Mouse (Mus musculus): ENCODE measurements around the gene Sdsl.

The Sdsl gene

DNA sequence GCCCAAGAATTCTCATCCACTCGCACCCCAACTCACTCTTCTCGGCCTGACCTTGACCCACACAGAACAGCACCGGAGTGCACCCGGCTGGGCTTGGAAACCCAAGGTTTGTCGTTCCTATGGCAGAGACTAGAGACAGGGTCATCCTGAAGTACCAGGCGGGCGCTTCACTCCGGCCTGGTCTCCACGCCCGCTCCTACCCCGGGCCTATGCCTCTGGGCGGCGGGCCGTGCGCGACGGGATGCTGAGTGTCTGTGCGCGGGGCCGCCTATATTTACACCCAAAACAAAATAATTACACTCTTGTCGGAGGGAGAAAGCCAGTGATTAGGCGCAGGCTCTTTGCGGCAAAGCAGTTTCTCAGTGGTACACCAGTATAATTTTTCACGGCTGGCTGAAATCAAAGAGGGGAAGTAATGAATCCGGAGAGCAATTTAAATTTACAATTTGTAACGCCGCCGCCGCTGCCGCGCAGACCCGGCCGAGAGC lies 45.1 kb downstream of the Sdsl start:
- DNase-seq, result no peak

DNA sequence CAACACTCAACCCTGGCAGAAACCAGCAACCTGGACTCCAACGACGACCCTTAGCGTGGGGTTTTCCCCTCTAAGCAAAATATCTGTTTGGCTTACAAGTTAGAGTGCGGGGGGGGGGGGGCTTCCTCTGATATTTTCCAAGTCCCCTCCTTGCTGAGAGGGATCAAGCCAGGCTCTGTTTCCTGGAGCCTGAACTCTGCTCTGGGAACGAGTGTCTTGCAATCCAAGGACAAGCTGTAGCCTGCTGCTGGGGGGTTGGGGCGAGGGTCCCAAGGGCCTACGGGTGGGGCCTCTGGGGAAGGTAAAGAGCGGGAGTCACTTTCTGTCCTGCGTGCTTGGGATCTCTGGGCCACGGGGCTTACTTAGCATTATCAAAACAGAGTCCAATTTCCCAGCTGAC lies 46.0 kb downstream of the Sdsl start:
- DNase-seq, result no peak

DNA sequence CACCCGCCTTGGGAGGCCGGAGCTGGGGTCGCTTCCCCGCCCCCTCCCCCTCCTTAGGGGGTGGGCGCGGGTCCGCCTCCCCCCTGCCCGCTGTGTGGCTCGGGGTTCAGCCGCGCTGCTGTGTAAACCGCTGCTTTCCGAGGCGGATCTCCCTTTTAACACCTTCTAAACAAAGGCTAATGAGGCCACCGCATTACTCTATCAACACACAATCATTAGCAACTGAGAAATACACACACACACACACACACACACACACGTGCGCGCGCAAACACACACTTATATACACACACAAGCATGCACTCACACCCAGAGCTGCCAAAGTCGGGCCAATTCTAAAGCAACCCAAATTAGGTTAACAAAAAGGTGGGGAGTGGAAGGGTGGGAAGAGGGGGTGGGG lies 46.9 kb downstream of the Sdsl start:
- no peak for DNase-seq

DNA sequence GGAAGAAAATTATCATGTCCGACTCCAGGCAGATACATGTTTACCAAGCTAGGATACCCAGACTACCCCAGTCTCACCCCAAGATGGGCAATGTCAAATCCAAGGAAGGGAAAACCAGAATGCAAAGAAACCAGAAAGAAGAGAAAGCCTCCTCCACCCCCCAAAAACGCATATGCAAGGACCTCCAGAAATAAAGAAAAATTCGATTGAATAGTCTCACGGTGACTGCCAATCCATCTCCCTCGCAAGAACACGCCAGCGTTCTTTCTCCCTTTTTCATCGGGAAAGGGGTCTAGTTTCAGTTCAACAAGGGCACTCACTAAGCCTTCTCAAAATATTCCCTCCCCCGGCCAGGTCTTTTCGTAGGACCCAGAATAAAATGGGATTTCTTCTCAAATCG lies 48.0 kb downstream of the Sdsl start:
- no peak for DNase-seq

DNA sequence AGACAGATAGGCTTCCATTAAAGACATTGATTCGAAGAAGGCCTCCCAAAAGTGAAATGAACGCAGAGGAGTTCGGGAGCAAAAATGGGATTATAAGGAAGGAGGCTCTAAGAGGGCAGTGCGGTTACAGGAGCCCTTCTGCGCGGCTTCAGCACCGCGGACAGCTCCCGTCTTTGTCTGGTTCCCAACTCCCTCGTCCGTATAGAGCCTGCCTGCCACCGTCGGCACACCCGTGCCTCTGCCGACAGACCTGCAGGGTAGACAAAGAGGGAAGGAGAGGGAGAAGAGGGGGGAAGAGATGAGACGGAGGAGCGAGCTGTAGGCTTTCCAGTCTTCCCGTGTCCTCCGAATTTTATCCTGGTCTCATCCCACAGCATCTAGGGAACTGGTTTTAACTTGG lies 48.6 kb downstream of the Sdsl start:
- no peak for DNase-seq

DNA sequence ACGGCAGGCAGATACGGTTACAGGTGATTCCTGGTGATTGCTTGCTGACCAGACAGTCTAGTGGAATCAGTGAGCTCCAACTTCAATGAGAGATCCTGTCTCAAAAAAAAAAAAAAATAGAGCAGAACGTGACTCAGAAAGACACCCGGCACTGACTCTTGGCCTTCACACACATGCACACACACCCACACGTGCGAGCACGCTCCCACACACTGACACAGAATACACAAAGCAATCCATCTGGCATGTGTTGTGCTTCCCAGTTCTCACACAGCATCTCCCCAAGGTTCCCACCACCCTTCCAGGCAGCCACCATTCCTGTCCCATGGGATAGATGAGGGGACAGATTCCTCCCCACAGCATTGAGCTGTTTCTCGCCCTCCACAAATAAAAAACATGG lies 52.5 kb downstream of the Sdsl start:
- DNase-seq, result peak; percentile 40

DNA sequence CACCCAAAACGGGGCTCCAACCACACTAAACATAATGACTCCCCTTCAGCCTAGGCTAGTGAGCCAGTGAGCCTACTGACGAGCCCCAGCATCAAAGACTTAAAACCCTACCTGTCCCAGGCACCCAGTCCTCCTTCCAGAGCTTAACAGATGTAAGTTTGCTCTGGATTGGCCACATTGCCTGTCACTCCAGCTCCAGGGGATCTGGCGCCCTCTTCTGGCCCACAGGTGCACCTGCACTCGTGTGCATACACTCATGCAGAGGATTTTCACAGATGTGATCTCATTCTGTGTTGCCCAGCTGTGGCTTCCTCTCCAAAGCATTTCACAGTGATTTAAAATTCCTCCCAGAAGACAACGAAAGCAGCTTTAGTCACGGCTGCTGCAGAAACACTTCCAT lies 59.2 kb downstream of the Sdsl start:
- no peak for DNase-seq

DNA sequence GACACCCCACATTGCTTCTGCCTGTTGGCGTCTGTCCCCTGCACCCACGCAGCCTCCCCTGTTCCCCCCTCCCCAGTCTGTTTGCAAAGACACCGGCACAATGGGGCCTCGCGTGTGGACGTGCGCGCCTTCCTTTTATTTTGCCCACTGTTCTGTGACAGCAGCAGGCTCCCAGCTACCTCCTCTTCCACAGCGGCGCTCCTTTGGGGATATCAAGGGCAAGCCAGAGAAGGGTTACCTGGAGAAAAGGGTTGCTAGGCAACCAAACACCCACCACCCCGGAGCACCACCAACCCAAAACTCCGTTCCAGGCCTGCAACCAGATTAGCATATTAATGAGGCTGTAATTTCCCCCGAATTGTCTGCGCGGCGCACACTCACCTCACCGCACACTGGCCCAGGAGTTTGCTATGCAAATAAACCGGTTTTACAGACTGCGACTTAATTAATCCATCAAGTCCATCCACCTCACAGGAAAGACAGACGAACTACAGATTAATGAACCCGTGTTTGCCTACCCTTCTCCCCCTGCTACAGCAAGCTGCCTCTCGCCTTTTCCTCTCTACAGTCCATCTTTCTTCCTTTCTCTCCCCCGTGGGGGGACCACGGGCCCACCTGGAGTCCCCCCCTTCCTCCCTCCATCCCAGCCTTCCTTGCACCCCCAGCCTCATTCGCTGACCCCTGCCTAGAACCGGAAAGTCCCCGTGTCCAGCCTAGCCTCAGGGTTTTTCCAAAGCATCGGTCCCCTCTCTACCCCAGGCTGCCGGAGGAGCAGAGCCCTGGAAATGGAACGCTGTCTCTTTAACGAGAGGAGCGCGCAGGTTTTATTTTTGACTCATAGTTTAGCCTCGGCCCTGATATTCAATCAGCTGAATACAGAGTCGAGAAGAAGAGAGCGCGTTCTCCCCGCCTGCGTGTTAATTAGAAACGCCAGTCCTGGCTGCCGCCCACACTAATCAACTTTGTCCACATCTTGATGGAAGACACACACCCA lies 62.9 kb downstream of the Sdsl start:
- peak; percentile 52 for DNase-seq

DNA sequence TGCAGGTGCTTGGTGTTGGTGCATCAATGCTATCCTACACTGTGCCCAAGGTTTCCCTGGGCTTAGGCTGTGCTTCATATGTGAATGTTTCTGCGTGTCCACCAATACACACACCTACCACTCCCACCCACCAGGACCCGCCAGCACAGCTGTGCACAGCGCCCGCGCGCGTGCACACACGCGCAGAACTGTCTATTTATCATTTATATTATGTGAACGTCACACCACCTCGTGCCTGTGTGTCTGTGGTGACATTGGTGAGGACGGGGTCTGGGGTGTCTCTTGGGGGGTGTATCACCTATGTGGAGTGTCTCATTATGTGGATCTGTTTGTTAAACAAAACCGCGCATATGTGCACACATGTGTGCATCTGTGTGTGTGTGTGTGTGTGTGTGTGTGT lies 63.7 kb downstream of the Sdsl start:
- DNase-seq, result no peak

All from right cerebral cortex, adult 18-20 months (tissue).